Mouse (Mus musculus) forebrain, postnatal 0 days (tissue): ENCODE measurements around the gene Jazf1. TPM values are rescaled to one million over a fixed set of nuclear protein-coding genes. Genes with fewer than 3 reads are reported as not detected.
A peak's percentile ranks its signal among the peaks of the same experiment; 100 is the strongest.

Source experiments
- ATAC-seq: fragments of 200-750 bp; cut with Nextera tagmentation; 2 replicates; pipeline ENCODE4 v1.8.0; 2017; ENCODE audit warnings: mild to moderate bottlenecking, moderate library complexity
- DNase-seq: peaks from one replicate; pipeline ENCODE4 v3.0.0-alpha.2; 2015
- H3K27ac ChIP-seq: fragments of 300-500 bp; sonication (generic); 2 replicates; pipeline ENCODE4 v1.5.1; 2014; ENCODE audit warnings: low read depth, mild to moderate bottlenecking, antibody characterized with exemption, low read length, moderate library complexity, mixed read lengths
- H3K27me3 ChIP-seq: fragments of 300-500 bp; sonication (generic); 2 replicates; pipeline ENCODE4 v1.6.1; 2014; ENCODE audit warnings: mild to moderate bottlenecking, low read length, mixed read lengths; ENCODE audit not compliant: insufficient read depth
- H3K36me3 ChIP-seq: fragments of 300-500 bp; sonication (generic); 2 replicates; pipeline ENCODE4 v1.6.1; 2014; ENCODE audit warnings: mild to moderate bottlenecking, moderate library complexity; ENCODE audit not compliant: insufficient read depth
- H3K4me1 ChIP-seq: fragments of 300-500 bp; sonication (generic); 2 replicates; pipeline ENCODE4 v1.6.1; 2014; ENCODE audit warnings: antibody characterized with exemption; ENCODE audit not compliant: insufficient read depth
- H3K4me2 ChIP-seq: fragments of 300-500 bp; sonication (generic); 2 replicates; pipeline ENCODE4 v1.6.1; 2014; ENCODE audit warnings: low read depth, mild to moderate bottlenecking, moderate library complexity
- H3K4me3 ChIP-seq: fragments of 300-500 bp; sonication (generic); 2 replicates; pipeline ENCODE4 v1.5.1; 2014; ENCODE audit warnings: low read depth, low read length, mixed read lengths
- H3K9ac ChIP-seq: fragments of 300-500 bp; sonication (generic); 2 replicates; pipeline ENCODE4 v1.6.1; 2014; ENCODE audit warnings: mild to moderate bottlenecking
- H3K9me3 ChIP-seq: fragments of 300-500 bp; sonication (generic); 2 replicates; pipeline ENCODE4 v1.6.1; 2016; ENCODE audit warnings: low read length
- CTCF ChIP-seq: sonication (generic); IDR thresholded peaks from 2 replicates; pipeline ENCODE4 v1.5.1; 2016; ENCODE audit warnings: antibody characterized with exemption, control low read depth, low read depth
- WGBS: fragments of 180-500 bp; shearing (Covaris S2); extraction: QIAGEN DNeasy Blood & Tissue Kit; methylation state at CpG from one replicate; pipeline ENCODE4 v1.1.7; 2014; 5-methylcytosine and 5-hydroxymethylcytosine counted together
- polyA plus RNA-seq: library from polyadenylated mRNA; unstranded; fragments of >200 nt; fragmentation: Nextera tagmentation; extraction: Ambion mirVana; gene quantifications from 2 replicates; pipeline ENCODE4 v1.2.1, GENCODE M21; 2015
- total RNA-seq: library from RNA; depleted of rRNA; stranded (reverse); fragments of >200 nt; gene quantifications from 2 replicates; pipeline ENCODE4 v1.2.3, GENCODE M21; 2014; rRNA removed

Gene Jazf1
- total and polyA plus RNA-seq, 2 experiments from 2014 or later, result 50.8 to 71.7 TPM

DNA sequence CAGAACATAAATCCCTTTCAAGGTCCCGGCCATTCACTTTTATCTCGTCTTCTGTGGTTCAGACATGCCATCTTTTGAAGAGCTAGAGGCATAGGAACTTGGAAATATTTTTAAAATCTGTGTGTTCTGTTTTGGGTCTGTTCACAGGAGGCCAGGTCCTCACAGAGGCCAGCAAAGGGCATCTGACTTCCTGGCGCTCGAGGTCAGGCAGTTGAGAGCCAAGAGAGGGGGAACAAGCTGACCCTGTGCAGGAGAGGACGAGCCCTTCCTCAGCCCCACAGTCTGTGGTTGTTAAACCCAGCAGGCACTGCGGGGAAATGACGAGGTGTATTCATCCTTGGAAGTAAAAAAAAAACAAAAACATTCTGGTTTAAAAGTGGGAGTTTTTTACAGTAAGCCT is 303.2 kb downstream of the Jazf1 start:
- Histone ChIP-seq H3K4me1 (no peaks in the 10 kb centered on the region), H3K36me3 (peaks cover 28% of the 10 kb centered on the region; the same call in 1 of the 2 replicates), H3K27me3 (no peaks in the 10 kb centered on the region), H3K4me2 (no peak overlapping the region), H3K9ac (no peak overlapping the region), H3K4me3 (no peak overlapping the region), H3K9me3 (no peaks in the 10 kb centered on the region), H3K27ac (no peak overlapping the region)
- ATAC-seq, result no peak
- no peak for DNase-seq
- no peak for TF ChIP-seq CTCF
- 70% methylated on average over 7 of the region's 7 CpGs for WGBS

GRCm38 (mm10) chr6:52752832-52753231 is 315.6 kb downstream of the Jazf1 start:
- no peak for DNase-seq
- no peak overlapping the region for H3K27ac ChIP-seq
- TF ChIP-seq CTCF, result no peak
- no peak for ATAC-seq
- H3K9me3 ChIP-seq, result no peaks in the 10 kb centered on the region
- 93% methylated on average over 5 of the region's 5 CpGs for WGBS
- no peaks in the 10 kb centered on the region for H3K4me1 ChIP-seq
- no peaks in the 10 kb centered on the region for H3K27me3 ChIP-seq
- no peak overlapping the region for H3K4me2 ChIP-seq
- peaks cover 14% of the 10 kb centered on the region for H3K36me3 ChIP-seq
- no peak overlapping the region for H3K4me3 ChIP-seq
- H3K9ac ChIP-seq, result no peak overlapping the region

DNA sequence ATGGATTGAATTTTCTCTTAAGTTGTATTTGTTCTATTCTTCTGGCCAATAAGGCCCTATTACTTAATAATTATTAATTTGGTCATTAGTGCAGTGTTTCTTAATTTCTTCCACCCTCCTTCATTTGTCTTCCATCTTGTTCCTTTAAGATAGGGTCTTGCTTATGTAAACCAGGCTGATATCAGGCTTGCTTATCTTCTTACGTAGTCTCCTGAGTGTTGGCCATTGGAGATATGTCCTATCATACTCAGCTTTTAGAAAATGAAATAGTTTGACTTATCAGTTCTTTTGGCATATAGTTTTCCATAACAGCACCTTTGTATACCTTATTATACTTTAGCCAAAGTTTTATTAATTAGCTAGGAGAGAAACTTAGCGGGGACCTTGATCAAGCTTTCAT is 333.8 kb downstream of the Jazf1 start:
- Histone ChIP-seq H3K4me3 (no peak overlapping the region), H3K9ac (no peak overlapping the region), H3K4me1 (no peaks in the 10 kb centered on the region), H3K9me3 (no peaks in the 10 kb centered on the region), H3K27me3 (no peaks in the 10 kb centered on the region), H3K4me2 (no peak overlapping the region), H3K36me3 (peaks cover 18% of the 10 kb centered on the region), H3K27ac (no peak overlapping the region)
- 96% methylated on average over 2 of the region's 2 CpGs for WGBS
- no peak for DNase-seq
- no peak for ATAC-seq
- no peak for TF ChIP-seq CTCF

- Histone ChIP-seq H3K27me3 (no peaks in the 10 kb centered on the region), H3K27ac (no peak overlapping the region), H3K4me3 (no peak overlapping the region), H3K4me2 (no peak overlapping the region), H3K36me3 (peaks cover 15% of the 10 kb centered on the region), H3K9me3 (no peaks in the 10 kb centered on the region), H3K9ac (no peak overlapping the region), H3K4me1 (no peaks in the 10 kb centered on the region)
- ATAC-seq (no peak), DNase-seq (no peak)
- TF ChIP-seq CTCF, result no peak
- WGBS, result 65% methylated on average over 4 of the region's 4 CpGs
Measured at GRCm38 (mm10) chr6:52730338-52730737, 338.1 kb downstream of the Jazf1 start.

DNA sequence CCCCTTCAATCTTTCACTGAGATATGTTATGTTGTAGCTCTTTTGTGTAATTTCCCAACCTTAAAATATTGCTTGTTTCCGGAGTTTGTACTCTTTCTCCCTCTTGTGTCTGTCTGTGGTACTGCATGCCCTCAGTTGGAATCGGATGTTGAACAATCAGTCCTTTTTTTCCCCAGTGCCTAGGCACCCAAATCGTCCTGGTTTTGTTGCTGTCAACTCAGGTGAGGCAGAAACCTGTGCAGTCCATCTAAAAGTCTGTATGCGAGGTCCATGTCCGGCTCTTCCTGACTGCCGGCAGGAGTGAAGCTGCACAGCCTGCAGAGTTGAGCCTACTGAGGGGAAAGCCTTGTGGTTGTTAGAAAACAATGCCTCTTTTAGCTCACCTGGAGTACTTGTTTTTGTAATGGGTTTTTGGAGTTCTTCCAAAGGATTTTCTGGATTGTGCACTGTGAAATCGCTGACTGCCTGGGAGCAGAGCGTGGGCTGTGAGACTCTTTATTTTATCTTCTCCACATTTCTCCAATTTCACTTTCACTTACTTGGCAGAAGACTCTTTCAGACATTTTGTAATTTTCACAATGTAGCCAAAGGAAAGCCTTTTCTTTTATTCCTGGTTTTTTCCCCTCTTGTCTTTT is 343.5 kb downstream of the Jazf1 start:
- 52% methylated on average over 8 of the region's 8 CpGs for WGBS
- peaks cover 12% of the 10 kb centered on the region for H3K36me3 ChIP-seq
- H3K4me3 ChIP-seq, result no peak overlapping the region
- peak; percentile 94 for TF ChIP-seq CTCF
- H3K27me3 ChIP-seq, result no peaks in the 10 kb centered on the region
- H3K4me2 ChIP-seq, result no peak overlapping the region
- H3K9ac ChIP-seq, result no peak overlapping the region
- H3K4me1 ChIP-seq, result no peaks in the 10 kb centered on the region
- no peak for ATAC-seq
- no peaks in the 10 kb centered on the region for H3K9me3 ChIP-seq
- peak; percentile 81 for DNase-seq
- H3K27ac ChIP-seq, result no peak overlapping the region

Other genes starting within 250 kb of the Jazf1 start
- gene Creb5, start 218.6 kb upstream of the Jazf1 start, total RNA-seq, result 2.3 and 2.4 TPM in 2 replicates
- 1.2 and 3.2 TPM in 2 replicates for gene Creb5, start 218.6 kb upstream of the Jazf1 start, polyA plus RNA-seq